Mouse (Mus musculus): ENCODE measurements around the gene Glp2r.

- TF ChIP-seq CTCF (IDR thresholded peaks at IDR 0.05; ENCODE audit: borderline replicate concordance, insufficient read depth, low read length) (no peak), POLR2A (IDR thresholded peaks at IDR 0.05; ENCODE audit: low read depth, low read length) (no peak)
Observed at GRCm38 (mm10) chr11:67819604-67820003, 48.7 kb upstream of the Glp2r start.
